Mouse (Mus musculus) embryonic facial prominence, embryonic 15.5 days (tissue): Measurements from ENCODE around the gene Il17ra. TPM values are rescaled to one million over a fixed set of nuclear protein-coding genes. Genes with fewer than 3 reads are reported as not detected.

Experiments used
- ATAC-seq: fragments of 200-750 bp; cut with Nextera tagmentation; 2 replicates; pipeline ENCODE4 v1.8.0; 2017; ENCODE audit warnings: low read depth, moderate TSS enrichment; ENCODE audit not compliant: insufficient number of reproducible peaks, low FRiP score, low TSS enrichment
- H3K27ac ChIP-seq: fragments of 300-500 bp; sonication (generic); replicated peaks from 2 replicates; pipeline ENCODE4 v1.5.1; 2015; ENCODE audit warnings: mild to moderate bottlenecking, inconsistent platforms
- H3K27me3 ChIP-seq: fragments of 300-500 bp; sonication (generic); 2 replicates; pipeline ENCODE4 v1.6.1; 2015; ENCODE audit warnings: inconsistent platforms
- H3K36me3 ChIP-seq: fragments of 300-500 bp; sonication (generic); 2 replicates; pipeline ENCODE4 v1.6.1; 2015; ENCODE audit warnings: mild to moderate bottlenecking, inconsistent platforms
- H3K4me1 ChIP-seq: fragments of 300-500 bp; sonication (generic); 2 replicates; pipeline ENCODE4 v1.6.1; 2015; ENCODE audit warnings: inconsistent platforms
- H3K4me2 ChIP-seq: fragments of 300-500 bp; sonication (generic); replicated peaks from 2 replicates; pipeline ENCODE4 v1.6.1; 2015; ENCODE audit warnings: mild to moderate bottlenecking, inconsistent platforms
- H3K4me3 ChIP-seq: fragments of 300-500 bp; sonication (generic); replicated peaks from 2 replicates; pipeline ENCODE4 v1.5.1; 2015; ENCODE audit warnings: mild to moderate bottlenecking, inconsistent platforms
- H3K9ac ChIP-seq: fragments of 300-500 bp; sonication (generic); 2 replicates; pipeline ENCODE4 v1.6.1; 2015; ENCODE audit warnings: inconsistent platforms
- H3K9me3 ChIP-seq: fragments of 300-500 bp; sonication (generic); replicated peaks from 2 replicates; pipeline ENCODE4 v1.6.1; 2016; ENCODE audit warnings: inconsistent platforms
- WGBS: fragments of 180-500 bp; shearing (Covaris S2); methylation state at CpG from one replicate; pipeline ENCODE4 v1.1.7; 2015; 5-methylcytosine and 5-hydroxymethylcytosine counted together
- polyA plus RNA-seq: library from polyadenylated mRNA; unstranded; fragments of >200 nt; fragmentation: Nextera tagmentation; extraction: Ambion mirVana; gene quantifications from 2 replicates; pipeline ENCODE4 v1.2.1, GENCODE M21; 2015

The Il17ra gene
- 9.9 and 10.0 TPM in 2 replicates for polyA plus RNA-seq

- peaks cover 13% of the 10 kb centered on the region for H3K27me3 ChIP-seq
- H3K36me3 ChIP-seq, result no peaks in the 10 kb centered on the region
- peak within 1 kb of the TSS; percentile 85 for H3K4me2 ChIP-seq
- H3K27ac ChIP-seq, result no peak within 1 kb of the TSS
- peak; percentile 91 for ATAC-seq
- peaks cover 19% of the 10 kb centered on the region for H3K4me1 ChIP-seq
- peak within 1 kb of the TSS; percentile 66 for H3K4me3 ChIP-seq
- no peaks in the 10 kb centered on the region for H3K9me3 ChIP-seq
- H3K9ac ChIP-seq, result peak within 1 kb of the TSS; percentile 51
- under 1% methylated on average over 90 of the region's 90 CpGs for WGBS
Measured at GRCm38 (mm10) chr6:120463086-120463871, at the start of gene Il17ra. Gene Il17ra, plus strand, starts transcription at chr6:120463247.

- WGBS, result 90% methylated on average over 3 of the region's 3 CpGs
- Histone ChIP-seq H3K9me3 (no peaks in the 10 kb centered on the region), H3K27ac (no peak overlapping the region), H3K27me3 (no peaks in the 10 kb centered on the region), H3K4me1 (no peaks in the 10 kb centered on the region), H3K4me3 (no peak overlapping the region), H3K9ac (no peak overlapping the region), H3K4me2 (no peak overlapping the region), H3K36me3 (peaks cover 49% of the 10 kb centered on the region)
- ATAC-seq, result no peak
Measured at GRCm38 (mm10) chr6:120438161-120438560, 24.9 kb upstream of the Il17ra start.

- peaks cover 35% of the 10 kb centered on the region for H3K36me3 ChIP-seq
- no peak overlapping the region for H3K4me2 ChIP-seq
- no peak overlapping the region for H3K9ac ChIP-seq
- no peak overlapping the region for H3K4me3 ChIP-seq
- H3K27ac ChIP-seq, result no peak overlapping the region
- H3K4me1 ChIP-seq, result no peaks in the 10 kb centered on the region
- H3K9me3 ChIP-seq, result no peaks in the 10 kb centered on the region
- 88% methylated on average over 4 of the region's 4 CpGs for WGBS
- H3K27me3 ChIP-seq, result no peaks in the 10 kb centered on the region
- no peak for ATAC-seq
Measured at GRCm38 (mm10) chr6:120442171-120442749, 20.8 kb upstream of the Il17ra start.

- peak overlapping the region; percentile 17; the same call in 1 of the 2 replicates for H3K27ac ChIP-seq
- H3K4me1 ChIP-seq, result no peaks in the 10 kb centered on the region
- peaks cover 25% of the 10 kb centered on the region for H3K36me3 ChIP-seq
- no peak overlapping the region for H3K9ac ChIP-seq
- no peak overlapping the region for H3K4me3 ChIP-seq
- 64% methylated on average over 14 of the region's 14 CpGs for WGBS
- H3K4me2 ChIP-seq, result no peak overlapping the region
- H3K9me3 ChIP-seq, result no peaks in the 10 kb centered on the region
- no peaks in the 10 kb centered on the region for H3K27me3 ChIP-seq
- ATAC-seq, result no peak
Measured at GRCm38 (mm10) chr6:120443363-120444355, 19.4 kb upstream of the Il17ra start.

- no peaks in the 10 kb centered on the region for H3K4me1 ChIP-seq
- H3K9me3 ChIP-seq, result no peaks in the 10 kb centered on the region
- no peaks in the 10 kb centered on the region for H3K36me3 ChIP-seq
- H3K9ac ChIP-seq, result no peak overlapping the region
- H3K4me3 ChIP-seq, result no peak overlapping the region
- no peak overlapping the region for H3K27ac ChIP-seq
- WGBS, result 86% methylated on average over 3 of the region's 3 CpGs
- H3K27me3 ChIP-seq, result no peaks in the 10 kb centered on the region
- no peak overlapping the region for H3K4me2 ChIP-seq
- no peak for ATAC-seq
Measured at GRCm38 (mm10) chr6:120450208-120450607, 12.8 kb upstream of the Il17ra start.

- Histone ChIP-seq H3K4me3 (no peak overlapping the region), H3K4me1 (no peaks in the 10 kb centered on the region), H3K4me2 (no peak overlapping the region), H3K27me3 (no peaks in the 10 kb centered on the region), H3K36me3 (no peaks in the 10 kb centered on the region), H3K9ac (no peak overlapping the region), H3K27ac (no peak overlapping the region), H3K9me3 (no peaks in the 10 kb centered on the region)
- 87% methylated on average over 11 of the region's 11 CpGs for WGBS
- ATAC-seq, result no peak
Measured at GRCm38 (mm10) chr6:120452384-120453102, 10.5 kb upstream of the Il17ra start.

- Histone ChIP-seq H3K4me2 (no peak overlapping the region), H3K4me3 (no peak overlapping the region), H3K9me3 (no peaks in the 10 kb centered on the region), H3K36me3 (no peaks in the 10 kb centered on the region), H3K27me3 (no peaks in the 10 kb centered on the region), H3K27ac (no peak overlapping the region), H3K4me1 (no peaks in the 10 kb centered on the region), H3K9ac (no peak overlapping the region)
- WGBS, result 80% methylated on average over 5 of the region's 5 CpGs
- no peak for ATAC-seq
Measured at GRCm38 (mm10) chr6:120453103-120453445, 10.0 kb upstream of the Il17ra start.

- Histone ChIP-seq H3K27ac (no peak overlapping the region), H3K27me3 (no peaks in the 10 kb centered on the region), H3K4me2 (no peak overlapping the region), H3K4me3 (no peak overlapping the region), H3K4me1 (no peaks in the 10 kb centered on the region), H3K9ac (no peak overlapping the region), H3K36me3 (no peaks in the 10 kb centered on the region), H3K9me3 (no peaks in the 10 kb centered on the region)
- 86% methylated on average over 3 of the region's 3 CpGs for WGBS
- ATAC-seq, result no peak
Measured at GRCm38 (mm10) chr6:120453556-120453955, 9.5 kb upstream of the Il17ra start.

GRCm38 (mm10) chr6:120454627-120455077 is 8.4 kb upstream of the Il17ra start:
- no peaks in the 10 kb centered on the region for H3K4me1 ChIP-seq
- no peak overlapping the region for H3K27ac ChIP-seq
- no peaks in the 10 kb centered on the region for H3K9me3 ChIP-seq
- WGBS, result 40% methylated on average over 11 of the region's 11 CpGs
- ATAC-seq, result no peak
- no peak overlapping the region for H3K9ac ChIP-seq
- no peaks in the 10 kb centered on the region for H3K36me3 ChIP-seq
- H3K27me3 ChIP-seq, result no peaks in the 10 kb centered on the region
- 0 out of 2 replicates have a peak overlapping the region, but pooled peaks have one; percentile 6 for H3K4me2 ChIP-seq
- H3K4me3 ChIP-seq, result no peak overlapping the region

GRCm38 (mm10) chr6:120457074-120457473 is 6.0 kb upstream of the Il17ra start:
- Histone ChIP-seq H3K9ac (no peak overlapping the region), H3K36me3 (no peaks in the 10 kb centered on the region), H3K27ac (no peak overlapping the region), H3K9me3 (no peaks in the 10 kb centered on the region), H3K4me2 (no peak overlapping the region), H3K4me1 (no peaks in the 10 kb centered on the region), H3K27me3 (peaks cover 11% of the 10 kb centered on the region), H3K4me3 (no peak overlapping the region)
- ATAC-seq, result no peak
- 74% methylated on average over 7 of the region's 7 CpGs for WGBS
